Mouse (Mus musculus): ENCODE measurements around the gene Emc3. TPM values are rescaled to one million over a fixed set of nuclear protein-coding genes. Genes with fewer than 3 reads are reported as not detected.

Gene Emc3
- polyA plus RNA-seq, 1 experiment = 63.0 TPM

GRCm38 (mm10) chr6:113494258-113494788 lies 37.1 kb downstream of the Emc3 start:
- peak; percentile 84 for DNase-seq (ENCODE audit: low read depth)
- peak; percentile 79 for TF ChIP-seq CTCF (IDR thresholded peaks at IDR 0.05; ENCODE audit: borderline replicate concordance, extremely low read depth, insufficient read depth, insufficient read length)
- 0 out of 2 replicates have a peak, but pooled peaks have one; percentile 10 for TF ChIP-seq POLR2A (IDR thresholded peaks at IDR 0.05; ENCODE audit: borderline replicate concordance, extremely low read depth, insufficient read depth, insufficient read length, poor library complexity, severe bottlenecking)

- DNase-seq (ENCODE audit: low read depth) = no peak
- TF ChIP-seq CTCF (IDR thresholded peaks at IDR 0.05; ENCODE audit: borderline replicate concordance, extremely low read depth, insufficient read depth, insufficient read length) = no peak
- no peak for TF ChIP-seq POLR2A (IDR thresholded peaks at IDR 0.05; ENCODE audit: borderline replicate concordance, extremely low read depth, insufficient read depth, insufficient read length, poor library complexity, severe bottlenecking)
Measured at GRCm38 (mm10) chr6:113492101-113492864, 39.2 kb downstream of the Emc3 start.

- TF ChIP-seq CTCF (IDR thresholded peaks at IDR 0.05; ENCODE audit: borderline replicate concordance, extremely low read depth, insufficient read depth, insufficient read length) (no peak), POLR2A (IDR thresholded peaks at IDR 0.05; ENCODE audit: borderline replicate concordance, extremely low read depth, insufficient read depth, insufficient read length, poor library complexity, severe bottlenecking) (no peak)
- no peak for DNase-seq (ENCODE audit: low read depth)
Measured at GRCm38 (mm10) chr6:113489410-113489809, 42.0 kb downstream of the Emc3 start.

- no peak for DNase-seq (ENCODE audit: low read depth)
- TF ChIP-seq CTCF (IDR thresholded peaks at IDR 0.05; ENCODE audit: borderline replicate concordance, extremely low read depth, insufficient read depth, insufficient read length) = no peak
- TF ChIP-seq POLR2A (IDR thresholded peaks at IDR 0.05; ENCODE audit: borderline replicate concordance, extremely low read depth, insufficient read depth, insufficient read length, poor library complexity, severe bottlenecking) = no peak
Measured at GRCm38 (mm10) chr6:113487125-113487576, 44.3 kb downstream of the Emc3 start.

GRCm38 (mm10) chr6:113483729-113484128 lies 47.7 kb downstream of the Emc3 start:
- TF ChIP-seq CTCF (IDR thresholded peaks at IDR 0.05; ENCODE audit: borderline replicate concordance, extremely low read depth, insufficient read depth, insufficient read length) = no peak
- DNase-seq (ENCODE audit: low read depth) = peak; percentile 55

GRCm38 (mm10) chr6:113483100-113483615 lies 48.3 kb downstream of the Emc3 start, which contains the start of gene Creld1:
Gene Creld1, plus strand, starts transcription at chr6:113483297.
- peak; percentile 98 for DNase-seq (ENCODE audit: low read depth)
- TF ChIP-seq CTCF (IDR thresholded peaks at IDR 0.05; ENCODE audit: borderline replicate concordance, extremely low read depth, insufficient read depth, insufficient read length) (no peak), POLR2A (IDR thresholded peaks at IDR 0.05; ENCODE audit: borderline replicate concordance, extremely low read depth, insufficient read depth, insufficient read length, poor library complexity, severe bottlenecking) (peak; percentile 52; the same call in 1 of the 2 replicates)

- DNase-seq (ENCODE audit: low read depth) = no peak
- TF ChIP-seq CTCF (IDR thresholded peaks at IDR 0.05; ENCODE audit: borderline replicate concordance, extremely low read depth, insufficient read depth, insufficient read length) (0 out of 2 replicates have a peak, but pooled peaks have one; percentile 7), POLR2A (IDR thresholded peaks at IDR 0.05; ENCODE audit: borderline replicate concordance, extremely low read depth, insufficient read depth, insufficient read length, poor library complexity, severe bottlenecking) (no peak)
Measured at GRCm38 (mm10) chr6:113482477-113483099, 48.9 kb downstream of the Emc3 start.

- DNase-seq (ENCODE audit: low read depth) = no peak
- TF ChIP-seq CTCF (IDR thresholded peaks at IDR 0.05; ENCODE audit: borderline replicate concordance, extremely low read depth, insufficient read depth, insufficient read length) = no peak
Measured at GRCm38 (mm10) chr6:113480555-113481373, 50.7 kb downstream of the Emc3 start.

- DNase-seq (ENCODE audit: low read depth) = no peak
- no peak for TF ChIP-seq CTCF (IDR thresholded peaks at IDR 0.05; ENCODE audit: borderline replicate concordance, extremely low read depth, insufficient read depth, insufficient read length)
- TF ChIP-seq POLR2A (IDR thresholded peaks at IDR 0.05; ENCODE audit: borderline replicate concordance, extremely low read depth, insufficient read depth, insufficient read length, poor library complexity, severe bottlenecking) = no peak
Measured at GRCm38 (mm10) chr6:113478906-113479305, 52.5 kb downstream of the Emc3 start.

- TF ChIP-seq POLR2A (IDR thresholded peaks at IDR 0.05; ENCODE audit: borderline replicate concordance, extremely low read depth, insufficient read depth, insufficient read length, poor library complexity, severe bottlenecking) (no peak), CTCF (IDR thresholded peaks at IDR 0.05; ENCODE audit: borderline replicate concordance, extremely low read depth, insufficient read depth, insufficient read length) (no peak)
- no peak for DNase-seq (ENCODE audit: low read depth)
Measured at GRCm38 (mm10) chr6:113477353-113477752, 54.1 kb downstream of the Emc3 start.

- DNase-seq (ENCODE audit: low read depth) = no peak
- TF ChIP-seq POLR2A (IDR thresholded peaks at IDR 0.05; ENCODE audit: borderline replicate concordance, extremely low read depth, insufficient read depth, insufficient read length, poor library complexity, severe bottlenecking) = no peak
Measured at GRCm38 (mm10) chr6:113473715-113474114, 57.7 kb downstream of the Emc3 start.
